Mouse (Mus musculus) G1E (cell line): ENCODE results near the gene 4921539E11Rik.

ENCODE experiments used
- CTCF ChIP-seq: IDR thresholded peaks from 2 replicates; pipeline ENCODE4 v1.5.1; 2012; ENCODE audit warnings: low read depth, low read length, inconsistent platforms, mixed read lengths
- GATA1 ChIP-seq: IDR thresholded peaks from 2 replicates; pipeline ENCODE4 v1.6.1; 2012; ENCODE audit warnings: borderline replicate concordance, low read length, inconsistent platforms, mixed read lengths
- GATA2 ChIP-seq: IDR thresholded peaks from 2 replicates; pipeline ENCODE4 v1.6.1; 2012; ENCODE audit warnings: low read depth, low read length, inconsistent platforms, borderline replicate concordance
- TAL1 ChIP-seq: conservative IDR thresholded peaks from 2 replicates; pipeline ENCODE4 v1.6.1; 2012; ENCODE audit warnings: low read depth, low read length, inconsistent platforms, mixed read lengths

DNA sequence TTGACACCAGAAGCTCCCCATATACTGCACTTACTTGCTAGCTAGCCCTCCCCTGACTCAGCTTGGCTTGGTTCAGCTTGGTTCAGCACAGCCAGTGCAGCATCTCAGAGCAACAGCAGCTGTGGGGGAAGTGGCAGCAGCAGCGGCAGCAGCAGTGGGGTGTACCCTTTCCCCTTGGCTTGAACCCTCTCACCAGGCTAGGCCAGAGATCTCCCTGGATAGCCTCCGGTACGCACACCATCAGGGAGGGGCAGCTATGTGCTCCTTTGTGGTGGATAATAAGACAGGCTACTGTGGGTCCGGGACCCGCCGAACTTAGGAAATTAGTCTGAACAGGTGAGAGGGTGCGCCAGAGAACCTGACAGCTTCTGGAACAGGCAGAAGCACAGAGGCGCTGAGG lies 17.6 kb downstream of the 4921539E11Rik start:
- TF ChIP-seq GATA1 (no peak), CTCF (no peak), TAL1 (no peak), GATA2 (no peak)
